Mouse (Mus musculus): Measurements from ENCODE around the gene Arhgap25. TPM values are rescaled to one million over a fixed set of nuclear protein-coding genes. Genes with fewer than 3 reads are reported as not detected.
"Not testable (repeated sequence)": the region's sequence is repeated elsewhere in the genome, so short reads cannot be mapped to it uniquely, and the experiment has no call there.

Gene Arhgap25
- polyA plus RNA-seq, 1 experiment from 2014 or later = 34.6 TPM

DNA sequence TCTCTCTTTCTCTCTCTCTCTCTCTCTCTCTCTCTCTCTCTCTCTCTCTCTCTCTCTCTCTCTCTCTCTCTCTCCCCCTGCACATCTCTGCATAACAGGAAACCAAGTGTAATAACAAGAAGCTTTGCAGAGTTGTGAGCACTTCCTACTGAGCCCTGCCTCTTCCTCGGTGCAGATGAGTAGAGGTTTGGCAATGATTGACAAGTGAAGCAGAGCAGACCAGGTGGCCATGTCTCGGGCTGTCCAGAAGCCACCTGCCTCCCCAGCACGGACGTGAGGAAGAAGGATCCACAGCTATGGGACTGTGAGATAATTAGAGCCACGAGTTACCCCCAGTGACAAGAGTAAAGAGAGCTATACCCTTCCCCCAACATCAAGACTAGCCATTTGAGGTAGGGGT, 29.1 kb downstream of the Arhgap25 start:
- peak; percentile 74 for DNase-seq (ENCODE audit: low spot score)

DNA sequence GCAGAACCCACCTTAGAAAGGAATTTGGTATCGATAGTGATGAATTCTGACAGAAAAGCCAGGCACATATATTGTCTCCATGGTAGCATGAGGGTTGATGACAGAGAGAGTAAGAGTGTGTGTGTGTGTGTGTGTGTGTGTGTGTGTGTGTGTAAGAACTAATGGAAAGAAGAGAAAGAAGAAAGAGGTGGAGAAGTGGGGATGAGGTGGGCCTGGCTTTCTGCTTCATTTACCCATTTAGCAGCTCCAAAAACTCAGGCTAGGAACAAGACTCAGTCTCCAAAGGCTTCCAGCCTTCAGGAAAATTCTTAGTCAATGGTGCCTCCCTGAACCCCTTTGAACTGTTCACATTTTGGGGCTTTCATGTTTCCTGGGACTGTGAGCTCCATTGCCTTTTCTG, 29.5 kb downstream of the Arhgap25 start:
- no peak for DNase-seq (ENCODE audit: low spot score)

- DNase-seq (ENCODE audit: low spot score) = peak; percentile 53
These were observed 30.2 kb downstream of the Arhgap25 start for GRCm38 (mm10) chr6:87502831-87503286.

DNA sequence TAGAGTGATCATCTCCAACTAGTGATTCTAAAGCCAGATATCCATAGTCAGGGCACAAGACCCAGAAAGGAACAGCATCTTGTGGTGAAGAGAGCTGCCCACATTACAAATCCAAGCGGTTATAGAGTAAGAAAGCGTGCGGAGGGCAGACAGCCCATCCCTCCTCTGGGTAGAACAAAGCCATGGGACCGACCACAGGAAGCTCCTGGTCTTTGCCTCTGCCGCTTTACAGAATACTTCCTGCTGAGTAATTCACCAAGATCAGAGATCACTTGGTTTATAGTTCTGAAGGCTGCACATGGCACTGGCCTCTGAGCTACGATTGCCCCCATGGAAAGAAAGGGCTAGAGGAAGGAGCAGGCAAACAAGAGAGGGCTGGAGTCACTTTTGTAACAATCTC, 30.6 kb downstream of the Arhgap25 start:
- DNase-seq (ENCODE audit: low spot score) = peak; percentile 64

DNA sequence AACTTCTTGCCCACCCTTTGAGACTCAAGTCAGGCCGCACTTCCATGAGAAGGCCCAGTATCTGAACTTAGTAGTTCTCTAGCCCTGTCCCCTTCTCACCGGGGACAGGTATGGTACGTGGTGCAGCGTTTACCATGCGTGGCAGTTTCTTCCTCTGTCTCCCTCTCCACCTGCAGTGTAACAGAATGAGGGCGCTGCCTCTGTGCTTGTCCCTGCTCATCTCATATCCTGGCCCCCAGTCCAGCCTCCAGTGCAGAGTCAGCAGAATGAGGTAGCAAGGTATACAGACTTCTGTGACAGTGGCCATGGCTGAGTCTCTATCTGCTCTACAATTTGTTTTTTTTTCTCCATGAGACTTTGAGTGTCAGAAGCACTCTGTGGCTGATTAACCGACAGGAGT, 32.4 kb downstream of the Arhgap25 start:
- DNase-seq (ENCODE audit: low spot score) = peak; percentile 50

DNA sequence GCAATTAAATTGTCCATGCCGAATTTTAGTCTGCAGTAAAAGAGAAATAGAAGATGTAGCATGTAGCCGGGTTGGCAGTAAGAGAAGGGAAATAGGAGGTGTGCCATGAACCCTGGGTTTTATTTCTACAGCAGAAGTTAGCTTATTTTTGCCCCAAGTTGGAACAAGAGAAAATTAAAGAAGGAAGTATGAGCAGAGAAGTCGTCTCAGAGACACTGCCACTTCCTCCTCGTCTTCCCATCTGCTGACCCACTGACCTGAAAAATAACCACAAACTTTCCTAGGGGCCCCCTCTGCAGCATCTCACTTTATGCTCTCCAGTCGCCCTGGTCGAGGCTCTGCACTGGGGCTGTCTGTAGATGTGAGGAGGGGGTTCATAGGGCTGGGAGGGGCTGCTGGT, 33.3 kb downstream of the Arhgap25 start:
- DNase-seq (ENCODE audit: low spot score) = peak; percentile 19

- no peak for DNase-seq (ENCODE audit: low spot score)
These were observed 36.9 kb downstream of the Arhgap25 start for GRCm38 (mm10) chr6:87496143-87496542.

DNA sequence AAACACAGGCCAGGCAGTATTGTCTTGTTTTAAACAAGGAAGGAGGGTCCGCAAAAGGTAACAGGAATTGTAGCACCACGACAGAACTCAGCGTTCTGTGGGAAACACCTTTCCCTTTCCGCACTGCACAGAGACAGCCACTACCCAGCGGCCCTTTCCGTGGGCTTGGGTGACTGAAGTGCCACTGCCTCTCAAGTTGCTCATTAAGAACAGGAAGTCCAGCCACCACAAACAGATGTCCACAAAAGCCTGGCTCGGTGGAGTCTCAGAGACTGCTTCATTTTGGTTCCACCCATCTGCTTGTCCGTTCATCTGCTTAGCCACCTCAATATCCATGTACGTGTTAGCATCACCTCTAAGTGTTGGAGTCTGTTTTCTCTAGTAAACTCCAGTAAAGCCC, 38.7 kb downstream of the Arhgap25 start:
- DNase-seq (ENCODE audit: low spot score) = no peak

GRCm38 (mm10) chr6:87487657-87488426, 45.2 kb downstream of the Arhgap25 start:
- peak; percentile 35 for DNase-seq (ENCODE audit: low spot score)

DNA sequence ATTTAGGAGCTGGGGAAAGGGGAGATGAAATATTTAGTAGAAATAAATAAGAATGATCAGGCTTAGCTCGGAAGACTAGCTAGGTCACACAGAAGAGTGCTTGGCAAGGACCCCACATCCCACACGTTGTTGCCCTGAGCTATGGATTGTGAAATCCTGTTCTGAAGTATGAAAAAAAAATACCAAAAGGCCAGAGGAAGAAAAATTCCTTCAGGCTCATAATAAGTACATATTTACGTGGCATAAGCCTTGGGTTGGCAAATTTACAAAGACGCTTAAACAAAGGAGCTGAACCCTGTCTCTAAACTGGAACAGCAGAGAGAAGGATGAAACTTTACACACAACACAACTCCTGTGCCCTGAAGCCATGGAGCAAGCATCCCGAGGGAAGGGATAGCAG, 48.3 kb downstream of the Arhgap25 start:
- DNase-seq (ENCODE audit: low spot score) = no peak

- no peak for DNase-seq (ENCODE audit: low spot score)
These were observed 49.2 kb downstream of the Arhgap25 start for GRCm38 (mm10) chr6:87483900-87484289.

DNA sequence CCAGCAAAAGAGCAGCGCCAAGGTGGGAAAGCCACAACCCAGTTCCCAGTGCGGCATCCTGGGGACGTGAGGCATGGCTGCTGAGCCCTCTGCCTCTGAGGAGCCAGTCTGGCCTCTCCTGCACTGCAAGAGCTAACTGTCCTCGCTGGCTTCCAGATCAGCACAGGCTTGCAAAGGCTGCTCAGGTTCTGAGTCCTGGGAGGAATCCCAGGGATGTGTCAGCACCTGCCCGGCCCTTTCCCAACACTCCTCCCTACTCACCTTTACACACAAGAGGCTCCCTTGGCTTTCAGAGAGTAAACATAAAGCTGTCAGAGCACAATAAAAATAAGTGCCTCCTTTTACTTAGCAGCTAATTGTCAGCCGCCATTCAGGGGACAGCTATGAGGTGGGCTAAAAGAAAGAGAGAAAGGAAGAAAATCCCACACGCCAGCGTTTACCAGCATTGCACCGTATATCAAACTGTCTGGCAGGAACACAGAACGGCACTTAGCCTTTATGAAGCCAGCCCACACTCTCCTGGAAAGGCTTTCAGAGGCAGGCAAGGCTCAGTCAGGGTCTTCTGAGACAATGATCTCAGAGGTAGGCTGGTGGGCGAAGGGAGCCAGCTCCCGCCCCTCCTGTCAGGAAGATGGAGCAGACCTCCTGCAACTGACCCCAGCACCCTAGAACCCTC, 49.7 kb downstream of the Arhgap25 start:
- no peak for DNase-seq (ENCODE audit: low spot score)

DNA sequence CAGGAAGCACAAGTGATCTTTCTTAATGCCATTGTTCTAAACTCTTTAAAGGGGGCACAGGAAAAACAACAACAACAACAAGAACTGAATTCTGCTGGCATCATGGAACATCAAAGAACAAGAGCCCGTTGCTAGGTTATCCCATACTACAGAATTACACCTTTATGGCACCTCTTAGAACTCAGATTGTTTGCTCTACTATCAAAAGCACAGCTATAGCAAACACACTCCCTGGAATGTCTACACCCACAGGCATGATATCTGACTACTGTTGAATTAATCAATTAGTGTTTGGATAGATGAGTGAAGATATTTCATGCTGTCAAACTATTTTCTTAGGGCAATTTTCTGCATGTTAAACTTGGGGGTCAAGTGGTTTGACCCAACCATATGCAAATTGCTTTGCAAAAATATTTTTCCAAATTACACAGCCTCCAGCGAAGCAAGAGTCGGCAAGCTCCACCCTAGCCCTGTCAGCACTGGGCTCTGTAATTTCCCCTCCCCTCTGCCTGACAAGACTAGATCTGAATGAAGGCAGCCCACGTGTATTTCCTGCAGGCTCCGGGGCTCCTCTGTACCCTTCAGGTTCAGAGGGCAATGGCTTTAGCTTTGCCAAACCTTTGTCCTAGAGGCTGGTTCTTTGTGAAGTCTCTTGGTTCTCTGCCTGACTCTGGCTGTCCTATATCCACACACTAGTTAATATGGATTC, 53.6 kb downstream of the Arhgap25 start:
- DNase-seq (ENCODE audit: low spot score) = no peak

GRCm38 (mm10) chr6:87478847-87479246, 54.2 kb downstream of the Arhgap25 start:
- DNase-seq (ENCODE audit: low spot score) = no peak

- DNase-seq (ENCODE audit: low spot score) = no peak
These were observed 57.8 kb downstream of the Arhgap25 start for GRCm38 (mm10) chr6:87475223-87475622.

DNA sequence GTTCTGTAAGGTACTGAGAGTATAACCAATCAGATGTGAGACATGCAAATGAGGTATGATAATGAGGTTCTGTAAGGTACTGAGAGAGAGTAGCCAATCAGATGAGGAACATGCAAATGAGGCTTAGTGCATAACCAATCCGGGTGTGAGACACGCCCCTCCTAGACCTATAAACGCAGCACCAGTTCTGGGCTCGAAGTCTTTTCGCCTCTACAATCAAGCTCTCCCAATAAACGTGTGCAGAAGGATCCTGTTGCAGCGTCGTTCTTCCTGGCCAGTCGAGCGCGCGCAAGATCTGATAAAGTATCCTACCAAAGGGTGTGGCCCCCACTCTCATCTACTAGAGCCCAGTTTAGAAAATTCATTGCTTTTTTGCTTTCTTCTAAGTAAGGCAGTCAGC, 63.0 kb downstream of the Arhgap25 start:
- not testable (repeated sequence) for DNase-seq (ENCODE audit: low spot score)

DNA sequence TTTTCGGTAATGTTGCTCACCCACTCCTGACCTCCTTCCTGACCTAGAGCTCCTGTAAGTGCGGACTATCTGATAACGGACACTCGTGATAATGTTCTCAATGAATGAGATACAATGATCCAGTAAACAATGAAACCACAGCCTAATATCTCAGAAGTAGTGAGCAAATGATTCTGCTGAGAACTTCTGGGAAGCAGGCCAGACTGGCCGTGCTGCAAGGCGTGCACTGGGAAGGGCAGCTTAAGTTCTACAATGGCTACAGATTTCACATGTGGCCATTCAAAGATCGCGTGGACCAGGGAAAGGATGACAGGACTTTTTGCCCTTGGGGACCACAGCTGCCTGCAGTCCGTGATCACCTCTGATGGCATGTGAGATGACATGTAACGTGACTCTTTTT, 64.7 kb downstream of the Arhgap25 start:
- DNase-seq (ENCODE audit: low spot score) = no peak

- no peak for DNase-seq (ENCODE audit: low spot score)
These were observed 65.7 kb downstream of the Arhgap25 start for GRCm38 (mm10) chr6:87467373-87467772.

DNA sequence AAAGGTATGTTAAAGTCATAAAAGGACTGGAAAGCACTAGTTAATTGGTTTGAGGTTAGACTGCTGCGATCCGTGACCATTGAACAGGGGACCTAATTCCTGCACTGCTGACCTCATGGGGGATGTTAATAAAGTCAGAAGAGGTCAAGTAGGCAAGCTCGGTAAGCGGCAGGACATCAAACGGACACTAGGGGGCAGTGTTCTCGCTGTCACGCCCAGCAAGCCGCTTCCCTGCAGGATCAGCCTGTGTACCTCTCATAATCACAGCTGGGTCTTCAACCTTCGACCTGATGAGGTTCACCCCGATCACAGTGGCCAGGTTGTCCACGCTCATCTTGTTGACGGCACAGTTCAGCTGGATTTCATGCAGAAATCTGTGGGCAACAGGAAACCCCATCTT, 66.8 kb downstream of the Arhgap25 start:
- DNase-seq (ENCODE audit: low spot score) = peak; percentile 71

DNA sequence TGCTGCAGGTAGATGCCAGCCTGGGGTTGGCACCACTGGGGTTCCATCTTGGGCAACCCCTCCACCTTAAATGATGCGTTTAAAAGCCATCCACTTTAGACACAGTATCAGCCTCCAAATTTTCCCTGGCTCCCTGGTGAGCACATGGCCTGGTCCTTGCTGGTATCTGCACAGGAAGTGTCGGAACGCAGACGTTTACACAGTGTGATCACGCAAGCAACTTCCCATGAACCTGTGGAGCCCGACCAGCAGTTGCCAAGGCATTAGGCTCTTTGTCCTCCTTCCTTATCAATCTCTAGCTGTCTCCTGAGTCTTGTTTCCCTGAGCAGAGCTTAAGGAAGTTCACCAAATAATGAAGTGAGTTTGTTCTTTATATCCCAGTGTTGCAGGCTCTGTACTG, 77.6 kb downstream of the Arhgap25 start:
- no peak for DNase-seq (ENCODE audit: low spot score)

DNA sequence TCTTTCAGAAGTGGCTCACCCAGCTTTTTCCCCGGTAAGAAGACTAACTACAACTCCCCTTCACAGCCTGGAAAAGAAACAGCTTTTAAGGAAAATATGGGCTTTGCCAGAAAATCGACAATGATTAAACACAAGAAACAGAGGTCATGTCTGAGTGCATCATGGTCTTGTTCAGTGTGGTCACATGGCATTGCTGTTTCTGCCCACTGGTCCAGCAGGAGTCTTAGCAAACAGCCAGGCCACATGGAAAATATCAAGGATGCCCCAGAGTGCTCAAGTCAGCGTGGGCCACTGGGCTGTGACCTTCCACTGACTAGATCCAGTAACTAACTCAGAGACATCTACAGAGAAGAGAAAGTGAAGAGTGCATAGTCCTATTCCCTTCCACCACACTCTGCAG, 81.3 kb downstream of the Arhgap25 start:
- DNase-seq (ENCODE audit: low spot score) = no peak

DNA sequence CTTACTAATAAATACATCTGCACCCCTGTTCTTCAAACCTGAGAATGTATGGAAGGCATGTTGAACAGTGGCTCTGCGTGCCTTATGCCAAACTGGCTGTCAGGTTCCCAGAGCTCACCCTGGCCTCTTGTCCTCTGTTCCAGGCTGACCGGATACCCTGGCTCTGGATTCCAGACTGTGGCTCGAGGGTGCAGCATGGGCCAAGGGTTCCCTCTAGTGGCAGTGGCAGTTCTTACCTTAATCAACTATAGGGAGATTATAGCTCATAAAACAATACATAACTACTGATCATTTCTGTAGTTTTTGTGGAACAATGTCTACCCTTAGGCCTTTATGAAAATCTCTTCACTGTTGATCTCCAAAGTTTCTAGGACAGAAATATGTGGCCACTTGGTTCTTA, 82.0 kb downstream of the Arhgap25 start:
- peak; percentile 21 for DNase-seq (ENCODE audit: low spot score)

All from thymus, postnatal 0 days (tissue).